Mouse (Mus musculus): ENCODE data around the gene Krtap28-10.

DNA sequence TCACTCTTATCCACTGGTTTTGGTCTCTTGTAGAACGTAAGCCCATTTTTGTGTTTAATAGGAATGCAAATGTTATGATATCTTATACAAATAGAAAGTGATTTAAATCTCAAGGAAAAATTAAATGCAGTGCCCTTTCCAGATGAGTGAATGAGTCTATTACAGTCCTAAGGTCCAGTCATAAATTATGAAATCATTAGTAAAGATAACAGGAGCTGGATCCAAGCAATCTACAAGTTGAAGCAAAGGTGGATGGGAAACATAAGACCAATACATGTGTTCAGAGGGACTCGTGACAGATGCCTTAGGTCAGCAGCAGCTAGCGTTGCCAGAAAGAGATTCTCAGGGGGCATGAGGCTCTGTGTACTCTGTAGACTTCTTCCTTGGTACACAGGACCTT is 50.7 kb downstream of the Krtap28-10 start:
- TF ChIP-seq CTCF (IDR thresholded peaks at IDR 0.05; ENCODE audit: insufficient read depth, low read length) (no peak), POLR2A (IDR thresholded peaks at IDR 0.05; ENCODE audit: borderline replicate concordance, extremely low read depth, low read depth, low read length) (no peak)
